Mouse (Mus musculus) heart, embryonic 14.5 days (tissue): ENCODE results near the gene Ano2. TPM values are rescaled to one million over a fixed set of nuclear protein-coding genes. Genes with fewer than 3 reads are reported as not detected.

Source experiments
- ATAC-seq: fragments of 200-750 bp; cut with Nextera tagmentation; 2 replicates; pipeline ENCODE4 v1.8.0; 2017; ENCODE audit warnings: low read depth, moderate TSS enrichment; ENCODE audit not compliant: insufficient number of reproducible peaks, insufficient read depth, low FRiP score
- H3K27ac ChIP-seq, 2 experiments: fragments of 200-500 bp in 1 of 2; fragments of 300-500 bp in 1 of 2; sonication (generic) in 1 of 2; replicated peaks in 1 of 2; 2 replicates each; pipeline ENCODE4 v1.5.1; 2012 to 2014; ENCODE audit warnings: low read depth in 2 of 2, low read length in 2 of 2, control low read depth in 1 of 2, mild to moderate bottlenecking in 1 of 2, mixed read lengths in 1 of 2; ENCODE audit not compliant: control insufficient read depth in 1 of 2, insufficient read depth in 1 of 2
- H3K27me3 ChIP-seq: fragments of 300-500 bp; sonication (generic); 2 replicates; pipeline ENCODE4 v1.6.1; 2014; ENCODE audit warnings: mild to moderate bottlenecking, low read length, control low read depth; ENCODE audit not compliant: control insufficient read depth, insufficient read depth
- H3K36me3 ChIP-seq: fragments of 300-500 bp; sonication (generic); 2 replicates; pipeline ENCODE4 v1.6.1; 2014; ENCODE audit warnings: mild to moderate bottlenecking, control low read depth, low read length, mixed read lengths; ENCODE audit not compliant: control insufficient read depth, insufficient read depth
- H3K4me1 ChIP-seq, 2 experiments: fragments of 200-500 bp in 1 of 2; fragments of 300-500 bp in 1 of 2; sonication (generic) in 1 of 2; 2 replicates each; pipeline ENCODE4 v1.6.1; 2012 to 2014; ENCODE audit warnings: low read length in 2 of 2, control low read depth in 1 of 2, mixed read lengths in 1 of 2; ENCODE audit not compliant: control insufficient read depth in 2 of 2, insufficient read depth in 2 of 2
- H3K4me2 ChIP-seq: fragments of 300-500 bp; sonication (generic); 2 replicates; pipeline ENCODE4 v1.6.1; 2014; ENCODE audit warnings: mild to moderate bottlenecking, low read length
- H3K4me3 ChIP-seq, 2 experiments: fragments of 200-500 bp in 1 of 2; fragments of 300-500 bp in 1 of 2; sonication (generic) in 1 of 2; 2 replicates each; pipeline ENCODE4 v1.5.1; 2012 to 2014; ENCODE audit warnings: low read length in 2 of 2, mild to moderate bottlenecking in 2 of 2, control low read depth in 1 of 2, low read depth in 1 of 2, moderate library complexity in 1 of 2; ENCODE audit not compliant: control insufficient read depth in 1 of 2, insufficient read depth in 1 of 2
- H3K9ac ChIP-seq: fragments of 300-500 bp; sonication (generic); 2 replicates; pipeline ENCODE4 v1.6.1; 2014; ENCODE audit warnings: mild to moderate bottlenecking, low read length
- H3K9me3 ChIP-seq: fragments of 300-500 bp; sonication (generic); 2 replicates; pipeline ENCODE4 v1.6.1; 2016; ENCODE audit warnings: low read length, control low read depth; ENCODE audit not compliant: control insufficient read depth
- WGBS: fragments of 180-500 bp; shearing (Covaris S2); extraction: QIAGEN DNeasy Blood & Tissue Kit; methylation state at CpG from one replicate; pipeline ENCODE4 v1.1.7; 2014; 5-methylcytosine and 5-hydroxymethylcytosine counted together
- polyA plus RNA-seq: library from polyadenylated mRNA; unstranded; fragments of >200 nt; fragmentation: Nextera tagmentation; extraction: Ambion mirVana; gene quantifications from 2 replicates; pipeline ENCODE4 v1.2.1, GENCODE M21; 2014

The Ano2 gene
- polyA plus RNA-seq, 1 experiment from 2014 or later, result 0.38 TPM

GRCm38 (mm10) chr6:125808996-125809649 is 118.9 kb downstream of the Ano2 start:
- H3K9me3 ChIP-seq, result no peaks in the 10 kb centered on the region
- ATAC-seq, result no peak
- H3K4me1 ChIP-seq, result no peaks in the 10 kb centered on the region
- H3K27me3 ChIP-seq, result no peaks in the 10 kb centered on the region
- H3K36me3 ChIP-seq, result no peaks in the 10 kb centered on the region
- H3K9ac ChIP-seq, result no peak overlapping the region
- H3K4me2 ChIP-seq, result no peak overlapping the region
- H3K27ac ChIP-seq, result no peak overlapping the region
- WGBS, result 75% methylated on average over 9 of the region's 9 CpGs
- no peak overlapping the region for H3K4me3 ChIP-seq

GRCm38 (mm10) chr6:125811395-125811794 is 121.2 kb downstream of the Ano2 start:
- Histone ChIP-seq H3K9me3 (no peaks in the 10 kb centered on the region), H3K4me2 (no peak overlapping the region), H3K4me1 (no peaks in the 10 kb centered on the region), H3K36me3 (no peaks in the 10 kb centered on the region), H3K27me3 (no peaks in the 10 kb centered on the region), H3K9ac (no peak overlapping the region), H3K4me3 (no peak overlapping the region), H3K27ac (no peak overlapping the region)
- WGBS, result 17% methylated on average over 2 of the region's 2 CpGs
- ATAC-seq, result no peak

- H3K9ac ChIP-seq, result no peak overlapping the region
- H3K4me3 ChIP-seq, result no peak overlapping the region
- no peak for ATAC-seq
- no peaks in the 10 kb centered on the region for H3K36me3 ChIP-seq
- no peaks in the 10 kb centered on the region for H3K4me1 ChIP-seq
- no peak overlapping the region for H3K4me2 ChIP-seq
- WGBS, result 81% methylated on average over 4 of the region's 4 CpGs
- no peaks in the 10 kb centered on the region for H3K9me3 ChIP-seq
- 0 out of 2 replicates have a peak, but pooled peaks cover 2% of the 10 kb centered on the region for H3K27me3 ChIP-seq
- no peak overlapping the region for H3K27ac ChIP-seq
Measured at GRCm38 (mm10) chr6:125838121-125838520, 147.9 kb downstream of the Ano2 start.

GRCm38 (mm10) chr6:125841284-125841683 is 151.1 kb downstream of the Ano2 start:
- ATAC-seq, result no peak
- H3K9me3 ChIP-seq, result 0 out of 2 replicates have a peak, but pooled peaks cover 3% of the 10 kb centered on the region
- no peaks in the 10 kb centered on the region for H3K36me3 ChIP-seq
- H3K27me3 ChIP-seq, result no peaks in the 10 kb centered on the region
- no peak overlapping the region for H3K4me2 ChIP-seq
- WGBS, result 83% methylated on average over 3 of the region's 3 CpGs
- H3K4me1 ChIP-seq, result no peaks in the 10 kb centered on the region
- no peak overlapping the region for H3K27ac ChIP-seq
- no peak overlapping the region for H3K9ac ChIP-seq
- H3K4me3 ChIP-seq, result no peak overlapping the region

GRCm38 (mm10) chr6:125851196-125851595 is 161.0 kb downstream of the Ano2 start:
- Histone ChIP-seq H3K4me2 (no peak overlapping the region), H3K9ac (no peak overlapping the region)
- 69% methylated on average over 4 of the region's 4 CpGs for whole genome bisulfite sequencing

GRCm38 (mm10) chr6:125858294-125858693 is 168.1 kb downstream of the Ano2 start:
- no peaks in the 10 kb centered on the region for H3K9me3 ChIP-seq
- no peak overlapping the region for H3K9ac ChIP-seq
- H3K27me3 ChIP-seq, result no peaks in the 10 kb centered on the region
- no peaks in the 10 kb centered on the region for H3K36me3 ChIP-seq
- H3K4me3 ChIP-seq, result no peak overlapping the region
- 11% methylated on average over 1 of the region's 1 CpGs for WGBS
- ATAC-seq, result no peak
- no peak overlapping the region for H3K4me2 ChIP-seq
- no peaks in the 10 kb centered on the region for H3K4me1 ChIP-seq
- H3K27ac ChIP-seq, result no peak overlapping the region

More at GRCm38 (mm10) chr6:125851196-125851595, 161.0 kb downstream of the Ano2 start:
- Histone ChIP-seq H3K4me3 (no peak overlapping the region), H3K4me1 (no peaks in the 10 kb centered on the region), H3K9me3 (no peaks in the 10 kb centered on the region), H3K27ac (no peak overlapping the region), H3K27me3 (no peaks in the 10 kb centered on the region), H3K36me3 (no peaks in the 10 kb centered on the region)
- no peak for ATAC-seq

GRCm38 (mm10) chr6:125868516-125868915 is 178.3 kb downstream of the Ano2 start:
- Histone ChIP-seq H3K4me3 (no peak overlapping the region), H3K9ac (no peak overlapping the region), H3K27ac (no peak overlapping the region), H3K9me3 (no peaks in the 10 kb centered on the region), H3K4me2 (no peak overlapping the region), H3K36me3 (no peaks in the 10 kb centered on the region), H3K27me3 (no peaks in the 10 kb centered on the region), H3K4me1 (no peaks in the 10 kb centered on the region)
- WGBS, result 26% methylated on average over 2 of the region's 2 CpGs
- no peak for ATAC-seq

- no peak overlapping the region for H3K27ac ChIP-seq
- H3K4me2 ChIP-seq, result no peak overlapping the region
- WGBS, result 82% methylated on average over 4 of the region's 4 CpGs
- no peaks in the 10 kb centered on the region for H3K36me3 ChIP-seq
- no peaks in the 10 kb centered on the region for H3K9me3 ChIP-seq
- no peak for ATAC-seq
- H3K4me1 ChIP-seq, result no peaks in the 10 kb centered on the region
- H3K27me3 ChIP-seq, result no peaks in the 10 kb centered on the region
- H3K4me3 ChIP-seq, result no peak overlapping the region
- H3K9ac ChIP-seq, result no peak overlapping the region
Measured at GRCm38 (mm10) chr6:125871482-125871881, 181.3 kb downstream of the Ano2 start.
